Mouse (Mus musculus) heart, postnatal 0 days (tissue): ENCODE data around the gene Commd1. TPM values are rescaled to one million over a fixed set of nuclear protein-coding genes. Genes with fewer than 3 reads are reported as not detected.

Source experiments
- ATAC-seq: fragments of 200-750 bp; cut with Nextera tagmentation; 2 replicates; pipeline ENCODE4 v1.8.0; 2017; ENCODE audit warnings: low read depth, moderate number of reproducible peaks, moderate library complexity; ENCODE audit not compliant: insufficient read depth
- DNase-seq: peaks from one replicate; pipeline ENCODE4 v3.0.0-alpha.2; 2016; ENCODE audit warnings: low spot score
- H3K27ac ChIP-seq: fragments of 300-500 bp; sonication (generic); 2 replicates; pipeline ENCODE4 v1.5.1; 2014; ENCODE audit warnings: low read depth, mild to moderate bottlenecking
- H3K27me3 ChIP-seq: fragments of 300-500 bp; sonication (generic); 2 replicates; pipeline ENCODE4 v1.6.1; 2014; ENCODE audit warnings: low read length, mixed read lengths; ENCODE audit not compliant: control insufficient read depth, insufficient read depth
- H3K36me3 ChIP-seq: fragments of 300-500 bp; sonication (generic); replicated peaks from 2 replicates; pipeline ENCODE4 v1.6.1; 2014; ENCODE audit warnings: low read length, mixed read lengths; ENCODE audit not compliant: control insufficient read depth, insufficient read depth
- H3K4me1 ChIP-seq: fragments of 300-500 bp; sonication (generic); 2 replicates; pipeline ENCODE4 v1.6.1; 2014; ENCODE audit warnings: antibody characterized with exemption; ENCODE audit not compliant: control insufficient read depth, insufficient read depth
- H3K4me2 ChIP-seq: fragments of 300-500 bp; sonication (generic); 2 replicates; pipeline ENCODE4 v1.6.1; 2014; ENCODE audit warnings: low read depth, mild to moderate bottlenecking, low read length, moderate library complexity
- H3K4me3 ChIP-seq: fragments of 300-500 bp; sonication (generic); 2 replicates; pipeline ENCODE4 v1.5.1; 2014; ENCODE audit warnings: low read depth, low read length
- H3K9ac ChIP-seq: fragments of 300-500 bp; sonication (generic); replicated peaks from 2 replicates; pipeline ENCODE4 v1.6.1; 2014; ENCODE audit warnings: low read depth, low read length, mixed read lengths
- H3K9me3 ChIP-seq: fragments of 300-500 bp; sonication (generic); replicated peaks from 2 replicates; pipeline ENCODE4 v1.6.1; 2016; ENCODE audit warnings: low read length; ENCODE audit not compliant: control insufficient read depth
- CTCF ChIP-seq: IDR thresholded peaks from 2 replicates; pipeline ENCODE4 v1.5.1; 2016; ENCODE audit warnings: antibody characterized with exemption, control low read depth, low read depth
- EP300 ChIP-seq: IDR thresholded peaks from 2 replicates; pipeline ENCODE4 v1.6.1; 2016; ENCODE audit warnings: antibody characterized with exemption, low read depth
- WGBS: fragments of 180-500 bp; shearing (Covaris S2); extraction: QIAGEN DNeasy Blood & Tissue Kit; methylation state at CpG from one replicate; pipeline ENCODE4 v1.1.7; 2014; 5-methylcytosine and 5-hydroxymethylcytosine counted together
- polyA plus RNA-seq: library from polyadenylated mRNA; unstranded; fragments of >200 nt; fragmentation: Nextera tagmentation; extraction: Ambion mirVana; gene quantifications from 2 replicates; pipeline ENCODE4 v1.2.1, GENCODE M21; 2015
- total RNA-seq: library from RNA; depleted of rRNA; stranded (reverse); fragments of >200 nt; gene quantifications from 2 replicates; pipeline ENCODE4 v1.2.3, GENCODE M21; 2014; ENCODE audit warnings: low replicate concordance

The Commd1 gene
- total and polyA plus RNA-seq, 2 experiments from 2014 or later, result 43.5 to 376 TPM

GRCm38 (mm10) chr11:22897642-22898041 is 84.5 kb downstream of the Commd1 start:
- DNase-seq (no peak), ATAC-seq (no peak)
- Histone ChIP-seq H3K4me2 (no peak overlapping the region), H3K27ac (no peak overlapping the region), H3K27me3 (no peaks in the 10 kb centered on the region), H3K9ac (no peak overlapping the region), H3K9me3 (no peaks in the 10 kb centered on the region), H3K4me3 (no peak overlapping the region), H3K36me3 (peaks cover 13% of the 10 kb centered on the region), H3K4me1 (no peaks in the 10 kb centered on the region)
- 87% methylated on average over 4 of the region's 4 CpGs for WGBS
- TF ChIP-seq EP300 (no peak), CTCF (no peak)

- Histone ChIP-seq H3K36me3 (peaks cover 13% of the 10 kb centered on the region), H3K4me1 (no peaks in the 10 kb centered on the region), H3K27ac (no peak overlapping the region), H3K4me3 (no peak overlapping the region), H3K4me2 (no peak overlapping the region), H3K27me3 (no peaks in the 10 kb centered on the region), H3K9ac (no peak overlapping the region), H3K9me3 (no peaks in the 10 kb centered on the region)
- 79% methylated on average over 4 of the region's 4 CpGs for WGBS
- ATAC-seq, result no peak
- DNase-seq, result no peak
- TF ChIP-seq EP300 (no peak), CTCF (no peak)
Measured at GRCm38 (mm10) chr11:22897127-22897526, 85.1 kb downstream of the Commd1 start.

GRCm38 (mm10) chr11:22893075-22893474 is 89.1 kb downstream of the Commd1 start:
- ATAC-seq, result no peak
- Histone ChIP-seq H3K27ac (no peak overlapping the region), H3K36me3 (no peaks in the 10 kb centered on the region), H3K4me1 (no peaks in the 10 kb centered on the region), H3K9ac (no peak overlapping the region), H3K27me3 (no peaks in the 10 kb centered on the region), H3K4me3 (no peak overlapping the region), H3K9me3 (no peaks in the 10 kb centered on the region), H3K4me2 (no peak overlapping the region)
- no peak for TF ChIP-seq EP300
- 70% methylated on average over 3 of the region's 3 CpGs for WGBS
- no peak for DNase-seq

GRCm38 (mm10) chr11:22892466-22892865 is 89.7 kb downstream of the Commd1 start:
- no peak for TF ChIP-seq CTCF
- TF ChIP-seq EP300, result no peak
- no peaks in the 10 kb centered on the region for H3K4me1 ChIP-seq
- H3K36me3 ChIP-seq, result no peaks in the 10 kb centered on the region
- H3K27me3 ChIP-seq, result no peaks in the 10 kb centered on the region
- H3K9ac ChIP-seq, result no peak overlapping the region
- no peak overlapping the region for H3K27ac ChIP-seq
- WGBS, result 63% methylated on average over 6 of the region's 6 CpGs
- DNase-seq (no peak), ATAC-seq (no peak)
- H3K9me3 ChIP-seq, result no peaks in the 10 kb centered on the region
- H3K4me2 ChIP-seq, result no peak overlapping the region
- no peak overlapping the region for H3K4me3 ChIP-seq

- Histone ChIP-seq H3K27ac (no peak overlapping the region), H3K9me3 (no peaks in the 10 kb centered on the region), H3K4me2 (no peak overlapping the region), H3K4me3 (no peak overlapping the region), H3K36me3 (no peaks in the 10 kb centered on the region), H3K4me1 (no peaks in the 10 kb centered on the region), H3K27me3 (no peaks in the 10 kb centered on the region), H3K9ac (no peak overlapping the region)
- WGBS, result 90% methylated on average over 7 of the region's 7 CpGs
- TF ChIP-seq EP300 (no peak), CTCF (no peak)
- DNase-seq (no peak), ATAC-seq (no peak)
Measured at GRCm38 (mm10) chr11:22891876-22892275, 90.3 kb downstream of the Commd1 start.

- TF ChIP-seq CTCF, result no peak
- TF ChIP-seq EP300, result no peak
- Histone ChIP-seq H3K27ac (no peak overlapping the region), H3K27me3 (no peaks in the 10 kb centered on the region), H3K9ac (no peak overlapping the region), H3K36me3 (no peaks in the 10 kb centered on the region), H3K9me3 (no peaks in the 10 kb centered on the region), H3K4me3 (no peak overlapping the region), H3K4me1 (no peaks in the 10 kb centered on the region), H3K4me2 (no peak overlapping the region)
- no peak for DNase-seq
- WGBS, result 79% methylated on average over 9 of the region's 9 CpGs
- ATAC-seq, result no peak
Measured at GRCm38 (mm10) chr11:22891242-22891641, 90.9 kb downstream of the Commd1 start.
